Mouse (Mus musculus) thymus, postnatal 36 days (tissue): Measurements from ENCODE around the gene Myadml2.

Source experiments
- DNase-seq, 2 experiments: peaks; one replicate each; pipeline ENCODE4 v3.0.0; 2022; ENCODE audit warnings: mixed read lengths in 2 of 2

The Myadml2 gene

DNA sequence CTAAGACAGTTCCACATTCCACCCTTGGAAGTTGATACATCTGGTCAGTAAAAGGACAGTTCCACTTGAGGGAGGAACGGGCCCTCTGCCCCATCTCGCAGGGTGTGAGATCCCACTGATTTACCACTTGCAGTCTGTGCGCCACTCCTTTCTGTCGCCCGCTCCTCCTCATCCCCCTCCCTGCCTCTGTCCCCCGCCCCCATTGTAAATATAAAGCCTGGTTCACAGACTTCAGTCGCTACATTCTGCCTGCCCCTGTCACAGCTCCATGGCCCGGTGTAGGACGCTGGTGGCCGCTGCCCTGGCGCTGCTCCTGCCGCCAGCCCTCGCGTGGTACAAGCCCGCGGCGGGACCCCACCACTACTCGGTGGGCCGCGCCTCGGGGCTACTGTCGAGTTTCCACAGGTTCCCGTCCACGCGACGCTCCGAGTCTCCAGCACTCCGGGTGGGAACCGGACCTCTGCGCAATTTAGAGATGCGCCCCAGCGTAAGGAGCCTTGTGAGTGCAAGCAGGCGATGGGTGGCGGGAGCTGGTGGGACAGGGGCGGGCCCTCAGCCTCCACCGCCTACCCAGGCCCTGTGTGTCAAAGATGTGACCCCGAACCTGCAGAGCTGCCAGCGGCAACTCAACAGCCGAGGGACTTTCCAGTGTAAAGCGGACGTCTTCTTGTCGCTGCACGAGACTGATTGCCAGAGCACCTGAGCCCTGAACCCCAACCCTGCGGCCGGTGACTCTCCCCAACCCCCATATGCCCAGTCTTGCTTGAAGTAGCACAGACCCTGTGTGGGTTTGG lies 39.5 kb downstream of the Myadml2 start, which contains the start of gene Npb:
Gene Npb, plus strand, starts transcription at position 237 of the 794 bp plus-strand sequence.
- DNase-seq: no peak

DNA sequence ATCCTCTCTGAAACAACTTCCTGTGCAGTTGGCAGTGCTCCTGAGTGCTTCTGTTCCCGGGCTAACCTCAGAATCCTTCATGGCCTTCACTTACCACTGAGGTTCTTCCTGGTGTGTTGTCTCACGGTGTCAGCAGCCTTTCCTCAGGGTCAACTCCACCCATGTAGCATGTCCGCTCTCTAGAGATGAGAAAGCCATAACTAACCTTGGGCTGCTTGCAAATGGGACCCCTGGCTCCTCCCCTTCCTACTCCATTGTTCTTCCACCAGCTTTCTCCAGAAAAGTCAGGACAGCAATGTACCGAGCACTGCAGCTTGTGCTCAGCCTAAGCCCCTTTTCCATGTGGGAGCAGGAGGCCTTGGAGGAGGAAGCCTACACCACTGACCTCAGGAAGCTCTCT lies 41.2 kb downstream of the Myadml2 start:
- DNase-seq: no peak

- DNase-seq: no peak
Measured at GRCm38 (mm10) chr11:120605667-120606066, 42.3 kb downstream of the Myadml2 start.

GRCm38 (mm10) chr11:120603545-120603944 lies 44.4 kb downstream of the Myadml2 start:
- no peak for DNase-seq

DNA sequence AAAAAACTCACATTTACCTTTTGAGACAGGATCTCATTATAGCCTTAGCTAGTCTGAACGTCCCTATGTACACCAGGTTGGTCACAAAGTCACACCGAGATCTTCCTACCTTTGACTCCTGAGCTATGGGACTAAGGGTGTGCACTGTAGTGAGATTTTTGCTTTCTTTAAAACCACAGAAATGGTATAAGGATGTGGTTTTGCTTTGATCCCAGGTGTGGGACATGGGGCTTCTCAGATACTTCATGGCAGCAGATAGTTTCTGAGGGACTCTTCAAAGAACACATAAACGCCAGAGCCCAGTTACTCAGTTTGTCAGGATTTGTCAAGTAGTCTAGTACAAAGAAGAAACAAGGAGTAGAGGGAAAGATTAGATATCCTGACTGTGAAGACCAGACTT lies 47.2 kb downstream of the Myadml2 start:
- no peak for DNase-seq

DNA sequence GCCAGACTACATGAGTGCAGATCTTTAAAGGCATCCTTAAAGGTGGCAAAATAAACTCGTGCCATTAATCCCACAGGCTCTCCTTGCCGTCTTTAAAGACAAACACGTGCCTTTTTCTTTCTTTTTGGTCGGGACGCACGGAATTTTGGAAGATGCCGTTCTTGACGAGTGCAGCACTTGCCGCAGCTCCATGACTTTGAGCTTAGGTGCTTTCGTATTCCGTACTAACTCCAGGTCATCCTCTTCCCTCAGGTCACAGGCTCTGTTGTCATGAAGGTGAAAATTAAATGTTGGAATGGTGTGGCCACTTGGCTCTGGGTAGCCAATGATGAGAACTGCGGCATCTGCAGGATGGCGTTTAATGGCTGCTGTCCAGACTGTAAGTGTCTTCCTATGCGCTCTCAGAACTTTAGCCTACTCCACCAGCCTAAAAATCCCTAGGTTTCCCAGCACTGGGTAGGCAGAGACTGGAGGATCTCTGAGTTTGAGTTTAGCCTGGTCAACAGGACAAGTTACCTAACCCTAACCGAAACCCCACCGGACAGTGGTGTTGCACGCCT lies 48.9 kb downstream of the Myadml2 start:
- no peak for DNase-seq

GRCm38 (mm10) chr11:120598283-120598989 lies 49.5 kb downstream of the Myadml2 start, which contains the start of the genes Alyref and Anapc11:
TSS of gene Alyref (minus strand) at chr11:120598365.
TSS of gene Anapc11 (plus strand) at chr11:120598421.
- DNase-seq: peak; percentile 93 to 96

DNA sequence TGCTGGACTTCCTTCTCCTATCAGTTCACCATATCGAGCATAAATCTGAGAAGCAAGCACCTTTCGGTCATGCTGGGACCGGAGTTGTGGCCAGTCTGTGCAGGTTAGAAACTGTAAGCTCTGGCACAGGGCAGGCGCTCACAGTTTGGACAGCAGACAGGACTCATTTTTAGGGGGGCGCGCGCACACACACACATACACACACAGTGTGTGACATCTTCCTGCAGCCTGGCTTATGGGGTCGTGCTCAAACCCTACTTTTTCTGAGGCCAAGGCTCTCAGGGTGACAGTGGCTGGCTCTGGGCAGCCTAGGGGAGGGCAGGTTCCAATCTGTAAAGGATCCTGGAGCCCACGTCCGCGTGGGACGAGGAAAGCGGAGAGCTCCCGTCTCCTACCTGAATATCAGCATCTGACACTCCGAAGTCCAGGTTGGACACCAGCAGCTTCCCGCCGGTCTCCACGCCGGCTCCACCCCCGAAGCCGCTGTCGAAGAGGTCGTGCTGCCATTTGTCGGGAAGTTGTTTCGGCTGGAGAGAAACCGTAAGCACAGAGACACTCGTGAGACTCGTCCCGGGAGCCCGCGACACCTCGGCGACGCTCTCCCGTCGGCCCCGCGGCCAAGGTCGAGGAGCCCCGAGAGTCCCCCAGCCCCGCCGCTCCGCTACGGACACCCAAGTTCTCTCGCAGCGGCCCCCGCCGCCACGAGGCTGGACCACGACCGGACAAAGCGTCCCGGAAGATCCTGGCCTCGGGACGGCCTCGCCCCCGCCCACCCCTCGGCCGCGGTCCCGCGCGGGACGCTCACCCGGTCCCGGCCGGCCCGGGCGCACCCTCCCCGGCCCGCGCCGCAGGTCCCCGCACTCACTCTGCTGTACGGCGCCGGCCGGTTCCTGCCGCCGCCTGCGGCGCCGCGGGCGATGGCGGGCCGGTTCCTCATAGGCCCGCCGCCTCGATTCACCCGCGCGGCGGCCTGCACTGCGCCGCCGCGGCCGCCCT lies 50.4 kb downstream of the Myadml2 start:
- peak; percentile 24 to 47 for DNase-seq
